Mouse (Mus musculus) G1E (cell line): ENCODE measurements around the gene Zfp648. TPM values are rescaled to one million over a fixed set of nuclear protein-coding genes. Genes with fewer than 3 reads are reported as not detected.

ENCODE experiments used
- ATAC-seq: 2 replicates; pipeline ENCODE4 v1.8.0; 2016; ENCODE audit warnings: mild to moderate bottlenecking; ENCODE audit not compliant: insufficient number of reproducible peaks, poor library complexity, low FRiP score, severe bottlenecking; ENCODE audit errors: extremely low read depth
- DNase-seq: peaks from one replicate; pipeline ENCODE4 v3.0.0; 2012; ENCODE audit warnings: low spot score
- H3K27me3 ChIP-seq: 2 replicates; pipeline ENCODE4 v1.6.1; 2012; ENCODE audit warnings: mild to moderate bottlenecking, low read length, inconsistent platforms; ENCODE audit not compliant: insufficient read depth
- H3K36me3 ChIP-seq: replicated peaks from 2 replicates; pipeline ENCODE3; 2012; ENCODE audit warnings: mild to moderate bottlenecking, inconsistent platforms
- H3K4me1 ChIP-seq: 2 replicates; pipeline ENCODE4 v1.6.1; 2012; ENCODE audit warnings: low read depth, low read length, inconsistent platforms, mixed read lengths; ENCODE audit not compliant: insufficient read depth
- H3K4me3 ChIP-seq: 2 replicates; pipeline ENCODE4 v1.5.1; 2012; ENCODE audit warnings: low read depth, mild to moderate bottlenecking, inconsistent platforms, low read length, moderate library complexity, mixed read lengths
- H3K9me3 ChIP-seq: replicated peaks from 2 replicates; pipeline ENCODE4 v1.6.1; 2012; ENCODE audit warnings: inconsistent platforms
- CTCF ChIP-seq: IDR thresholded peaks from 2 replicates; pipeline ENCODE4 v1.5.1; 2012; ENCODE audit warnings: low read depth, low read length, inconsistent platforms, mixed read lengths
- GATA1 ChIP-seq: IDR thresholded peaks from 2 replicates; pipeline ENCODE4 v1.6.1; 2012; ENCODE audit warnings: borderline replicate concordance, low read length, inconsistent platforms, mixed read lengths
- GATA2 ChIP-seq: IDR thresholded peaks from 2 replicates; pipeline ENCODE4 v1.6.1; 2012; ENCODE audit warnings: low read depth, low read length, inconsistent platforms, borderline replicate concordance
- POLR2AphosphoS5 ChIP-seq: IDR thresholded peaks from 2 replicates; pipeline ENCODE4 v1.6.1; 2012; ENCODE audit warnings: low read depth, low read length, inconsistent platforms; ENCODE audit not compliant: insufficient replicate concordance
- TAL1 ChIP-seq: conservative IDR thresholded peaks from 2 replicates; pipeline ENCODE4 v1.6.1; 2012; ENCODE audit warnings: low read depth, low read length, inconsistent platforms, mixed read lengths
- polyA plus RNA-seq: library from polyadenylated mRNA; stranded (reverse); fragments of >175 nt; gene quantifications from 2 replicates; pipeline ENCODE4 v1.2.3, GENCODE M21; 2012
- total RNA-seq, 2 experiments: library from RNA; stranded (forward) in 1 of 2; stranded (reverse) in 1 of 2; fragments of 200-1000 nt in 1 of 2; fragments of >200 nt in 1 of 2; fragmentation: Nextera tagmentation in 1 of 2; gene quantifications; 2 replicates each; pipeline ENCODE4 v1.2.3; 2014 to 2017

Zfp648 gene
- not detected in 2 replicates for total RNA-seq (2014; fragmentation: Nextera tagmentation)
- 0.05 TPM in 1 of 2 replicates, not detected in the other for total RNA-seq (2017)
- not detected in 2 replicates for polyA plus RNA-seq

- no peak for DNase-seq
- H3K27me3 ChIP-seq: no peaks in the 10 kb centered on the region; the same call in 1 of the 2 replicates
- no peak within 1 kb of the TSS for H3K4me3 ChIP-seq
- no peak for ATAC-seq
- TF ChIP-seq GATA1 (no peak), POLR2AphosphoS5 (no peak), GATA2 (no peak), TAL1 (no peak), CTCF (no peak)
- peaks cover 46% of the 10 kb centered on the region for H3K9me3 ChIP-seq
- no peaks in the 10 kb centered on the region for H3K4me1 ChIP-seq
- H3K36me3 ChIP-seq: no peaks in the 10 kb centered on the region
These were observed at the start of gene Zfp648 for GRCm38 (mm10) chr1:154200955-154201722. Gene Zfp648 (plus strand): TSS chr1:154201187.

GRCm38 (mm10) chr1:154152539-154152938 lies 48.4 kb upstream of the Zfp648 start:
- TF ChIP-seq GATA1 (no peak), GATA2 (no peak), CTCF (no peak; the same call in 1 of the 2 replicates), TAL1 (no peak), POLR2AphosphoS5 (no peak)
- Histone ChIP-seq H3K4me1 (no peaks in the 10 kb centered on the region), H3K27me3 (no peaks in the 10 kb centered on the region), H3K9me3 (peaks cover 4% of the 10 kb centered on the region), H3K36me3 (no peaks in the 10 kb centered on the region), H3K4me3 (no peak overlapping the region)
- ATAC-seq: no peak
- DNase-seq: no peak

GRCm38 (mm10) chr1:154153800-154154199 lies 47.2 kb upstream of the Zfp648 start:
- H3K4me1 ChIP-seq: no peaks in the 10 kb centered on the region
- H3K36me3 ChIP-seq: no peaks in the 10 kb centered on the region
- no peak for TF ChIP-seq CTCF
- no peak for DNase-seq
- H3K9me3 ChIP-seq: peaks cover 4% of the 10 kb centered on the region
- H3K27me3 ChIP-seq: no peaks in the 10 kb centered on the region
- no peak overlapping the region for H3K4me3 ChIP-seq
- no peak for ATAC-seq

- TF ChIP-seq POLR2AphosphoS5: no peak
- TF ChIP-seq TAL1: no peak
- TF ChIP-seq GATA1: no peak
- no peak for TF ChIP-seq CTCF
- TF ChIP-seq GATA2: no peak
- no peak for DNase-seq
- no peak overlapping the region for H3K4me3 ChIP-seq
These were observed 44.6 kb upstream of the Zfp648 start for GRCm38 (mm10) chr1:154156177-154157062.

GRCm38 (mm10) chr1:154157131-154157530 lies 43.9 kb upstream of the Zfp648 start:
- no peaks in the 10 kb centered on the region for H3K9me3 ChIP-seq
- no peaks in the 10 kb centered on the region for H3K4me1 ChIP-seq
- H3K4me3 ChIP-seq: no peak overlapping the region
- TF ChIP-seq TAL1: no peak
- TF ChIP-seq GATA1: no peak
- TF ChIP-seq POLR2AphosphoS5: no peak
- TF ChIP-seq GATA2: no peak
- no peak for TF ChIP-seq CTCF
- H3K36me3 ChIP-seq: no peaks in the 10 kb centered on the region
- DNase-seq (no peak), ATAC-seq (no peak)
- no peaks in the 10 kb centered on the region for H3K27me3 ChIP-seq

More at GRCm38 (mm10) chr1:154156177-154157062, 44.6 kb upstream of the Zfp648 start:
- H3K36me3 ChIP-seq: no peaks in the 10 kb centered on the region
- no peaks in the 10 kb centered on the region for H3K27me3 ChIP-seq
- ATAC-seq: no peak
- no peaks in the 10 kb centered on the region for H3K4me1 ChIP-seq
- no peaks in the 10 kb centered on the region for H3K9me3 ChIP-seq

- ATAC-seq: no peak
- TF ChIP-seq GATA1: no peak
- TF ChIP-seq POLR2AphosphoS5: no peak
- TF ChIP-seq TAL1: no peak
- no peak for TF ChIP-seq GATA2
- TF ChIP-seq CTCF: no peak
- H3K4me3 ChIP-seq: no peak overlapping the region
These were observed 33.3 kb upstream of the Zfp648 start for GRCm38 (mm10) chr1:154167696-154168095.

More at GRCm38 (mm10) chr1:154167696-154168095, 33.3 kb upstream of the Zfp648 start:
- DNase-seq: no peak
- H3K9me3 ChIP-seq: no peaks in the 10 kb centered on the region
- H3K27me3 ChIP-seq: no peaks in the 10 kb centered on the region
- no peaks in the 10 kb centered on the region for H3K4me1 ChIP-seq
- no peaks in the 10 kb centered on the region for H3K36me3 ChIP-seq
